Mouse (Mus musculus) c-Kit-positive CD71-negative TER-119-negative erythroid progenitor cells, embryonic 14.5 days (primary cell): ENCODE measurements around the gene Lrp2bp.

Experiments used
- DNase-seq: peaks from one replicate; pipeline ENCODE4 v3.0.0-alpha.2; 2013; ENCODE audit warnings: low read depth

Gene Lrp2bp

DNA sequence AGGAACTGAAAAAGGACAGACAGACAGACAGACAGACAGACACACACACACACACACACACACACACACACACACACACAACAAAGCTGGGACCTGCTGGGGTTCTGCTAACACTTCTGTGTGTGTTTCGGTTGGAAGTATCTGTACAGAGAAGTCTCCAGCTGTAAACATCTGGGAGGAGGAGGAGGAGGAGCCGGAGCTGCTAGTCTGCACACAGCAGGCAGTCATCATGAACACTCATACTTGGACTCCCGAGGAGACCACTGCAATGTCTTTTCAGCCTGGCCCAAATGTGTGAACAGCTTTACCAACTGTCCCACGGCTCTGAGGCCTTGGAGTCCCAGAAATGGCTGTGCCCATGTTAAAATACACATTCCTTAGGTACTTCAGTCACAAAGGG, 25.3 kb downstream of the Lrp2bp start:
- DNase-seq = no peak

DNA sequence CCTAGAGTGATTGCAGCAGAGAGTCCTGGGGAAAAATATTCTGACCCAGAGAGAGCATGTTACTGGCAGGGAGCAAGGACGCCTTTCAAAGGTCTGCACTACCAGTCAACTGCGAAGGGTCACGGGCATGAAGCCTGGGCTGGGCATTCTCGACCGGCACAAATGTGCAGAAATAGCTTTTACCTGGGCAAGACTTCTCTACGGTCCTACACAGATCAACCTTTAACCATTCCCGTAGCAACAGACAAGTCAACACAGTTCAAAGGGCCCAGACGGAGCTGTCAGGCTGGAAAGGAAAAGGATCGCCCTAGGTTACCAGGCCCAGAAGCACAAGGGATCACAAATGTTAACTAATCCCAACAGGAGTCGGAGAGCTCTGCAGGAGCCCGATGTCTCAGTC, 37.1 kb downstream of the Lrp2bp start:
- no peak for DNase-seq

DNA sequence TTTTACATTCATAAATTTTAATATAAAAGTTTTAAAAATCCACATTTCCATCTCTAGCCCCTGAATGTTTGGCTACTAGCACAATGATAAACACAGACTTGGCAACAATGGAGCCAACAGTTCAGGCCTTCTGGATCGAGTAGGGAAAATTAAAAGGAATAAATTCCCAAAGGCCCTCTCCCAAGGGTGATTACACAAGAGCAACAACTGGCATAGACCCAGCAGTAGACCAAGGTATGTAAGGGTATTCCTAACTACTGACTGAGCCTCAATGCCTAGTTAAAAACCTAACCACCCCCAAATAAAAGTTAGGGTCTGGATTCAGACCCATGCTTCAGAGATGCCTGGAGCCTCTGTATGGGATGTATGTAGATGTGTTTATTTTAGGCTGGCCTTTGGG, 40.6 kb downstream of the Lrp2bp start:
- DNase-seq = no peak

- no peak for DNase-seq
Observed at GRCm38 (mm10) chr8:46040260-46040659, 41.2 kb downstream of the Lrp2bp start.

GRCm38 (mm10) chr8:46072798-46073197, 73.7 kb downstream of the Lrp2bp start:
- no peak for DNase-seq

GRCm38 (mm10) chr8:46073540-46074140, 74.5 kb downstream of the Lrp2bp start:
- no peak for DNase-seq

GRCm38 (mm10) chr8:46075223-46075622, 76.1 kb downstream of the Lrp2bp start:
- DNase-seq = no peak

DNA sequence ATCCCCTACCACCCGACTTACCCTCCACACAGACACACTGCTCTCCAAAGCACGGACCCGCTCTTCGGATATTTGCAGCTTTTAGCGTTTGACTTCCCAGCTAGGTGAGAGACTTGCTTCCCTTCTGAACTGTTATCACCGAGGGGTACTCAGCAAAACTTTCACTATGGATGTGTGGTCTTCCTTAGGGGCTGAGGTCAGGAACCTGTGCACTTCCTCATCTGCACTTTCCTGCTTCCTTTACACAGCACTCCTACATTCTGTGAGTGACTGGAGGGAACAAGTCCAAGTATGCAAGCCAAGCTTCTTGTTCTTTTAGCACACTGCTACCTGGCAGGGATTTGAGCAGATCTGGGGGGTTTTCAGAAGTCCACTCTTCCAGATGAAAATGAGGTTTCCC, 79.8 kb downstream of the Lrp2bp start:
- no peak for DNase-seq
